Mouse (Mus musculus) cerebellum, adult 8-10 months (tissue): ENCODE measurements at regions not wholly inside any gene's neighbourhood (a gene's known extent, or its start where the extent isn't known, plus 50 kb on each side); places are given as distances from the start of the nearest gene placed in this dataset.

Experiments used
- DNase-seq: peaks from one replicate; pipeline ENCODE4 v3.0.0; 2022

DNA sequence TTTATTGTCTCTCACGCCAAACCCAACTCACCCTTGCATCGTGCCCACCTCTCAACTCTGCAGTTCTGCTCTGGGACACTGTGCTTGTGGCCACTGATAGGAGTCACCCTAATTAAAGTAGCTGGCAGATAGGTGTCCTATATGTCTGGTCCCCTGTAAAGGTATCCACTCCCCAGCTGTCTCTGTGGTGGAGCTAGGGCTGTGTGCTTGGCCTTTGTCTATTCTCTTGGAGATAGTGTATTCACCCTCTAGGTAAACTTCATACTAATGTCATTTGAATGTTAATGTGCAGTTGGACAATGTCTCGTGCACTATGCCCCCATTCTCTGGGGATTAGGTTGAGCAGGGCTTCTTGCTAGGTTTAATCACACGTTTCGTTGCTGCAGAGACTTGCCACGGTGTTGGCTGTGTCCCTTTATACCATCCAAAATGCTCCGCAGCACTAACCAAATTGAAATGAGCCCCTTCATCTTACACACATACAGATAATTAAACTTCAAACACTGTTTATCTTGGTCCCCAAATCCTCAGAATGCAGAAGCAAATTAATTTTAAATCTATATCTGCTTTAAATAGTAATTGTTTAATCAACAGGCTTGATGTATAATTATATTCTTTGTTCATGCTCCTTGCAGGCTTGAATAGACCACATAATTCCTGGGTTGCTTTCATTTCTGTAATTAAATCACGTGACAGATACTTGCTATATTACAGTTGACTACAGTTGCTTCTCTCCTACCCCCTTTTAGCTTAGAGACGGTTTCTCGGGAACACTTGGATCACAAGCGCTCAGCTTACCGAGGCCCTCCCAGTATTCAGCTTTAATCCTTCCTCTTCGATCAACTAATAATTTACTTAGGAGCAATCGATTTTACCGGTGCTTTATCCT lies 453.0 kb upstream of the Slc30a5 start:
- DNase-seq, result no peak

DNA sequence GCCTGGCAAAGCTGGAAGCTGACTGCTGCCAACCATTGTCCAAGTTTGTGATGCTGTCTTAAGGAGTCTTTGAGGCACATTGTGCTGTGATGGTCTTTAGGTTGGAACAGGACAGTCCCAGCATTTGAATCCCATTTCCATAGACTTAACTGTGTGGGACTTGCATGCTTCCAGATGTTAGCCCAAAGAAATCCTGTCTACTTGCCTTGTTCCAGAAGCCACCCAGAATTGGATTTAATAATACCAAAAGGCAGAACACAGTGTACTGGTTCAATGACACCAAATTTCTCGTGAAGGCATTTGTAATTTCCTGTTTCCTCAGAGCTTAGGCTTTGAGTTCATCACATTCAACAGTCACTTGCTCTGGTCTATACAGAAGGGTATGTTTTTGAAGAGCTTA lies 444.9 kb upstream of the Slc30a5 start:
- DNase-seq, result no peak

DNA sequence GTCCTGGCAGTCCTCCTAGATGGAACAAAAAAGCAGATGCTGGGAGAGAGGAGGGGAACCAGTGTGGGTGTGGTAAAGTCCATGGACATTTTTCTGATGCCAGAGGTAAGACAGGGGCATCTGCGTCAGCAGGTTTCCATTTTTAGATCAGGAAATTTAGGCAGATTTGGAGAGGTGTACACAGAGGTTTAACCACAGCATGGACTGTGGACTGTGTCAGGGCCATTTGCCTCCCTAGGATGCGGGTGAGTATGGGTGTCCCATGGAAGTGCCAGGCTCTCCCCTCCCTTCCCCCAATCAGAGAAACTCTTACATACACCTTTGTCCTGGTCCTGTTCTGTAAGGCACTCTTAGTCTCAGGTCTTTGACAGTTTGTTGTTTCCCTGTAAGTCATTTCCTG lies 443.5 kb upstream of the Slc30a5 start:
- no peak for DNase-seq

DNA sequence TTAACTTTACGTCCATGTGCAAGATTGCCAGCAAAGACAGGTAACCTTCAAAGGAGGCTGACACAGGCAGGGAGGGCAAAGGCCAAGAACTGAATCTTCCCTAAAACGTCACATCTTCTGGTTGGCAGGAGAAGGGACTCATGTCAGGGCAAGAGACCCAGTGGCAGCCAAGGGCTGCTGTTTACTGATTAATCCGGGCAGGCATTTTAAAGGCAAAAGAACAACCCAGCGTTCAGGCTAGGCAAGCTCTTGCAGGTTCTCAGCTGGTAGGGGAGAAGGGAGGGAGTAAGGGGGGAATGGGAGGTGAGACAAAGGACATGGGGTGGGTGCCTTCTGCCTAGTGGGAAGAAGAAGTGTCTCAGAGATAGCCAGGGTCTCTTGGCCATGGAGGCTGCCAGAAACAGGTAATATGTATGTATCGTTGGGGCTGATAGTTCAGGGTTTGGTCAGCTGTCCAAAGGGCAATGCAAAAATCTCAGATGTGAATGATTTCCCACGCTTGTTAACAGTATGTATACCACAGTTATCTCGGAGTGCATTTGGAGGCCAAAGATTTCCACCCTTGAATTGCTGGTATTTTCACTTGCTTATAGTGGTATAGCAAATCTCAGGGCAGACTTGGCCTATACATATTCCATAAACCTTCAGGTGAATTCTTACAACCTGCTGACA lies 441.4 kb upstream of the Slc30a5 start:
- DNase-seq, result no peak

DNA sequence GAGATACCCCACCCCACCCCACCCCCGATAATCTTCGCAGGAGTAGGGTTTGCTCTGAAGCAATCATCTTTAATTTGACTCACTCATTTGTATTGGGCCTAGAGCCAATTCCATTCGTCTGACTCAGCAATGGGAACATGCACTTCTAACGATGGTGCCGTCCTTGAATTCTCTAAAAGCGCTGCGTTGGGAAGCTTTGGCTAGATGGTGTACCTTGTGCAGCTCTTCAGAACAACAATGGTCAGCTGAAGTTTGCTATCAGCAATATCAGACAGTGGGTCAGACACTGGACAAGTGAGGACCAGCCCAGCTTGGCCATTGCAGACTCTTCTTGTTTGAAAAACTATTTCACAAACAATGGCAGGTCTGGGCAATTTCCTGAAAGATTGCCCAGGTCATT lies 440.1 kb upstream of the Slc30a5 start:
- no peak for DNase-seq

DNA sequence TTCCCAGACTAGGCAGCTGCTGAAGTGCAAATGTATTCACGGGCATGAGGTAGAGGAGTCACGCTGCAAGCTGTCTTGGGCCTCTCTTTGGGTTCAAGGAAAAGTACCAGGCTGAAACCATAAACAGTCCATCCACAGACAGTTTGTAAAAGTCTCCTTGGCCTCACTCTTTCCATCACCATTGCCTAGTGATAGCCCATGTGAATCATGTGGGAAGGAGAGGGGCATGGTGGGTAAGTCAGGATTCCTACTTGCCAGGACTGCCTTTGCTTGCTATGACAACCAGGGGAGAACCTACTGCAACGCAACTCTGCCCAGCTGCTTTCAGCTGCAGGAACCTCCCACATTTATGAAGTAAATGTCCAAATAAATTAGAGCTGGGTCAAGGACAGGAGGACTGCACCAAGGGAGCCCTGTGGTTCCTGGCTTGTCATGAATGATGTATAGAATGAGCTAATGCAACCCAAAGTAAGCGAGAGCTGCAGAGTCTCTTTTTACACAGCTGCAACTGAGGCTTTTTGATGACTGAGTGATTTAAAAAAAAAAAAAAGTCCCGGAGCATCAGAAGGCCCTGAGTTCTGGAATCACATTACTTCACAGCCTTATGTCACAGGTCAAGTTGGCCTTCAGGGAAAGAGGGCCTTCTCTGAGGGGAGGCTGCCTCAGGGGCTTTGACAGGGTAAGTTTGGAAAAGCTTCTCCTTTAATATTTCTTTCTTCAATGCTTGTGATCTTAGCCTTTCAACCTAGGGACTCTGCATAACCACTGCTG lies 420.7 kb upstream of the Slc30a5 start:
- no peak for DNase-seq

DNA sequence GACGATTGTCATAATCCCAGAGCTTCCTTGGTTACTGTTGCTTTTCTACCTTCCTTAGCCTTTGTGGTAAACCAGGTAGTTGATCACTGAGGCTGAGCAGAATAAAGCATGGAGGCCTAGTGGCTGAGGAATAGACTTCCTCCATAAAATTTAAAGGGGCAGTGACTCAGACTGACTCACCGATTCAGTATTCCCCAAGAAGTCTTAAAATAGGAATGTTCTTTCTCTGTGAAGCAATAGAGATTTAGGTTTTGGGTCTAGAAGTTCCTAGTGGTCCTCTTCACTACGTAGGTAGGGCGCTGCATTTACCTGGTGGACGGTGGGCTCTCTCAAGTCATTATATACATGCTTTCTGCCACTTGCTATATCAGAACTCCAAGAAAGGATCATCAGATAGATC lies 416.1 kb upstream of the Slc30a5 start:
- DNase-seq, result no peak

DNA sequence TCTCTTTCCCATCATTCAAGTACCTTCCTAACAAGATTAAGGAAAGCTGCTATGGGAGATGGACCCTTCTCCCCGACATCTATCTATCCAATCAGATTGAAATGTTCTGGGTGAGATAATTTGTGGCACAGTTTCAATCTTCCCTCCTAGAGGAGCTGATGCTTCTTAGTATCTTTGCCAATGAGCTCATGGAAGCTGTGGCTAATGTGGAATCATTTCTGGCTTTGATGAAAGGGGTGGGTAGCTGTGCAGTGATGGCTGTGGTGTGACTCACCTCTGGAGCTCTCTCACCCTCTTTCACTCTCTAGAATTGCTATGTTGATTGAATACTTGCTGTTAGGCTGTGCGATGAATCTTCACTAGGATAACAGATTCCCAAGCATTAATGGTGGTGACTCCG lies 411.1 kb upstream of the Slc30a5 start:
- DNase-seq, result no peak

DNA sequence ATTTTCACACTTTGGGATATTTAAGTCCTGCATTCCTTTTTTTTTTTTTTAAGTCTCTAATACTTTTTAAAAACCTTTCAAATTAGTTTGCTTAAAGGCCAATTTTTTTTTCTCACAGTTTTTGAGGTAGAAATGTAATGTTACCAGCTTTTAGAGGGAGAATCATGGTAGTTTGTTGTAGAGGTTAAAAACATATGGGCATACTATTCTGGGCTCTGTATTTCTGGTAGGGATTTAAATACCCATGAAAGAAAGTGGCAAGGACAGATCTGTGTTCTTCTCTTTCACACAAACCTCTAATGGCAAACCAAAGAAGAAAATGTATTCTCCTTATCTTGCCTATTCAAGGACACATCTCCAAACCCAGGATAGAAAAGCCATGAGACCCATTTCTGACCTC lies 405.6 kb upstream of the Slc30a5 start:
- no peak for DNase-seq

DNA sequence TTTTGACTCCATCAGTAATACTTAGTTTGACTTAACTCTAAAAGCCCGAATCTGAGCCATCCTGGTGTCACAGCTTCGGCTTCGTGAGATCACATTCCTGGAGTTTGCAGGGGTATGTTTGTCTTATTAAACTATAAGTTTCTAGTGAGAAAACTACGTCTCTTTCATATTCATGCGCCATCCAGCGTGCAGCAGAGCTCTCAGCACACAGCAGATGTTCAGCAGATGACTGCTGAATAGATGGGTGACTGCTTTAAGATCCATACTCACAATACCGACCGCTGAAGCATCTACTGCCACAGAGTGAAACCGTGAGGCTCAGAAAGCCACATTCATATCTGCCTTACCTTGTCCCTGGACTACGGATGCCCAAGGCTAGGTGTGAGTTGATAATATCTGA lies 403.8 kb upstream of the Slc30a5 start:
- DNase-seq, result no peak

DNA sequence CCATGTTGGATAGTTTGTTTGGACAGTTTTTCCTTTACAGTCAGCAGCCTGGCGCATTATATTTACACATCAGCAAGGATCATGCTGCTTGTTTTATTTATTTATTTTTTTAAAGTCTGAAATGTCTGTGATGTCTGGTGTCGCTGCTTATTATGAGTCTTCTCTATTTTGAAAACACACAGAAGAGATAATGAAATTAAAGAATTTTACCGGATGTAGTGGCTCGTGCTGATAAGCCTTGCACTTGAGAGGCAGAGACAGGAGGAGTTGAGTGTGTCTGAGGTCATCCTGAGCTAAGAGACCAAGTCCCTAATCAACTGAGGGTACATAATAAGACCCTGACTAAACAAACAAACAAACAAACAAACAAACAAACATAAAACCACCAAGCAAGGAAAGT lies 402.6 kb upstream of the Slc30a5 start:
- DNase-seq, result no peak

DNA sequence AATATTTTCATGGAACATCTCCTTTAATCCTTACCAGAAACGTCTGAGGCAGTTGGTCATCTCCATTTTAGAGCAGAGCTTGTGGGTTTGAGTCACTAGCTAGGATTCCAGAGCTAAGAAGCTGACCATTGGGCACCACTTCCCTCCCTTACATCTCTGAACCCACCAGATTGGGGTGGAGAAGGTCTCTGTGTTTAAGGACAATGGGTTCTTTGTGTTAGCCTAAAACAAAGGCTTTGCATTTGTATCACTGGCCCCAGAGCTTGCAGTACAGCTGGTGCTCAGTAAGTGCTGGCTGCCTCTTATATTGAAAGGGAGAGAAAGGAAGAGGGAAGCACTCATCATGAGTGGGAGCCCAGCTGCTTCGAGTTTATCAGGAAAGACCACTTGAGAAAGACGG lies 401.9 kb upstream of the Slc30a5 start:
- DNase-seq, result peak; percentile 23

DNA sequence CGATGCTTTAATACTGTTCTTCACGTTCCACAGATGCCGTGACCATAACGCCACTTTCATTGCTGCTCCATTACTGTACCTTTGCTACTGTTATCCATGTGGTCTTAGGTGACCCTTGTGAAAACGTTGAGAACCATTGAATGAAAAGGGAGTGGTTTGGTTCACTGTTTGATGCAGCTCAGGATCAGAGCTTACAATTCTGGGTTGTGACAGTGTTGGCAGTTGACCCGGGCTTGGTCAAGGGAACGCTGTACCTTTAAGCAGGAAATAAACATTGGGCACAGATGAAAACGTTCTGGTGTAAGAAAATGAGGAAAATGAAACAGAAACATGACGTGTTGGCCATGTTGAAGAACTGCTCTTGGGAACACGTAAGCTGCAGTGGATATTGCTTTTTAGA lies 401.3 kb upstream of the Slc30a5 start:
- DNase-seq, result peak; percentile 40

DNA sequence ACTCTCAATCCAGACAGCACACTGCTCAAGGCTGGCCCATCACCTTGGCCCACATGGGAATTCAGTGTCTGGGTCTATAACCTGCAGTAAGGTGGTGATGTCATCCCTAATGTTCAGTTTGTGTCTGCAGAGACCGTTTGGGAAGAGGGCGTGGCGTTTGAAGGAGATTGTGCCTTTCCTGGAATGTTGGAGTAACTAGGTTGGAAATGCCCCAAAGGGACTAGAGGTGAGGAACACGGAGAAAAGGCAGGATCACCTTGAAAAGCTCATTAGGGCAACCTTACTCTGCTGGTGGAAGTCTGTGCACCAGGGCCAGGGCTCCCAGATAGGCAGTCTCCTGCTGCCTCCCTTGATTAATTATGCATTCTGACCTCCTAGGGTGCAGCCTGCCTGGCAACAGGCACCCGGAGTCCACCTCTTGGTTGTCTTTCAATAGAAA lies 400.6 kb upstream of the Slc30a5 start:
- DNase-seq, result peak; percentile 83

DNA sequence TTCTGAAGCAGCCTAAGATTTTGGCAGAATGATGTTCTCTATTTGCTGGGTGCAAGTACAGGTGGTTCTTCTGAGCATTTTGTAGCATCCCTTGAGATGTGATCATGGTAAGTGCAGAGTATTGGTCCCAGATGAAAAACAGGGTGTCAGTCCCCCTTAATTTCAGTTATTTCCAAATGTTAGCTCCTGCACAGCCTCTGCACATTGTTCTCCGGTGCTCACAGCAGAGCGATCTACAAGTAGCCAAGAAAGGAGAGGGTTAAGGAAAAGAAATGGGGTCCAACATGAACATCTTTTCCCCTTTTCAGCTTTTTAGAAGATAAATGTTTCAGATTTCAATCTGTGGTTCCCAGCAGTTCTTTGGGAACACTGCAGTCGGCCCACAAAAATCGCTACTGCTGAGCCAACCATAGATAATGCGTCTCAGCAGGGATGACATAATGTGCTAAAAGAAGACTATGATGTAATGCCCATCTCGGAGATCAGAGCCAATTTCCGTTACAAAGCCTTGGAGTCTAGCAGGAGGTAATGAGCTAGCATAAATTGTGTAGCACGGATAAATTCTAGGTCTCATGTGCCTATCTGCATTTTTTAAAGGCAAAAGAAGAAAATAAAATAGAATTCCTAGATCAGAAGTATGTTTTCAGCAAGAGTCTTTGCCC lies 400.1 kb upstream of the Slc30a5 start:
- DNase-seq, result peak; percentile 83

DNA sequence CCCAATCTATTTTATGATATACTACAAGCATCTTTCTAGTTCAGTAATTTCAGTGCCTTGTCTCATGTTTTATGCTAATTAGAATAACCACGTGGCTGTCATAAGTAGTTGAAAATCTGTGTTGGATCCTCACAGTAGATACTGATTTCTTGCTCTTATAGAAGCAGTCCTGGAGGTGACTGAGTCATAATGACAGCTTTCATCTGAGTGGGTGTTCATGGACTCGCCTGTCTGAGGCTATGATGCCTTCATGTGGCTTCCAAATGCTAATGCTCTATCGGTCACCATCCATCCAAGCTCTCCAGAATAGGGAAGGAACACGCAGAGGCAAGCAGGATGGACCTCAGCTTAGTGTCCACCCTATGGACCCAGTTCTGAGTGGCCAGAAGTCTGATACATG lies 396.6 kb upstream of the Slc30a5 start:
- DNase-seq, result no peak

DNA sequence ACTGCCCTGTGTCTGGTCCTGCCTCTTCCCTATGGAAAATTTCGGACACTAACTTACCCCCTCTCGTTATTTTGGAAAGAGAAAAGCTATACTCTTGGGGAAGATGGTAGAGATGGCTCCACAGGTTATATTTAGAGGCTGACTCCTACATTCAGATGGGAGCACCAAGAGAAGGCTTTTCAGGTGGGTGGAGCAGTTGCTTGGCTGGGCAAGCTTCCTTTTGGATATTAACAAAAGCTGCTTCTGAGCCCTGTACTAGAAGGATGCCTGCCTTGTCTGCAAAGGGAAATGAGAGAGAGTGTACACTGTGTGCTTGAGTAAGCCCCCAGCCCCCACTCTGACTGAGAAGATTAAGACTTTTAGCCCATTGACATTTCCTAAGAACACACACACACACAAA lies 392.1 kb upstream of the Slc30a5 start:
- no peak for DNase-seq

DNA sequence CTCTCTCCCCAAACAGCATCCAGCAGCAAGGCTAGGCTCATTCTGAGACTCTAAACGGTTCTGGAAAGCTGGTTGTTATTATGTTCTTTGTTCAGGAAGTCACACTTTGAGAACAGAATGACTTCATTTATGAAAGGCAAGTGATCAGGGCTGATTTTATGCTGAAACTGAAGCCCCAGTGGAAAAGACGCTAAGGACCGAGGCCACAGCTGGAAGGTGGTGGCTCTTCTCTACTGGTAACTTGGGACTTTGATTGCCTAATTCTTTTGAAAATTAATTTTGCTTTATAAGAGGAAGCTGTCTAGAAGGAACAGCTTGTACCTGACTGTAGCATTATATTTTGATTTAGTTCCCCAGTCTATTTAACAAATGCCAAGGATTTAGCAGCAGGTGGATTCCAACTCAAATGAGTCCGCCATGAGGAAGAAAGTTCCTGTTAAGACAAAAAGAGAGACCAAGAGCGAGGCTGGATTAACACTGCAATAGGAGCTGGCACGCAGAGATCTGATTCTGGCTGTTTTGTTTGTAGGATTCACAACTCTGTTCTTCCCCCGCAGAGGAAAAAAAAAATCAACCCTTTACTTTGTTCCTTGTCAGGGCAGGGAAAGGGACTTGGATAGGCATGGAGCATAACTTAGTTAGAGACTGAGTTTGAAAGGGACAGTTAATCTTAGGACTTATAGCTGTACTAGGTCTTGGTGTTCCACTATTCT lies 388.3 kb upstream of the Slc30a5 start:
- DNase-seq, result no peak

DNA sequence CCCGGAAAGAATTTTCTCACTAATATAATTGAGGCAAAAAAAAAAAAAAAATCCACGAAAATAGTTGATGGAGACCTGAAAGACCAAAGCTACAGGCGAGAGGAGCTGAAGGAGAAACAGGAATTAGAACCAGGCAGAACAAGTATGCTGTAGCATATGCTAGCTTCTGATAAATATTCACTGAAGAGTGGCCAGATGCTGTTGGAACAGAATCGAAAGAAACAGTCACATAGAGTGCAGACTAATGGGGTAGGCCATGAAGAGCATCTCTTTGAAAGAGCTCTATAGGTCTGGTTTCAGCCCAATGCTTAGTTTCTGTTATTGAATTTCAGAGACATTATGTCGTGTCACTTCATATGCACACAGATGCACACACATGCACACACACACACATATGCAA lies 386.3 kb upstream of the Slc30a5 start:
- no peak for DNase-seq

DNA sequence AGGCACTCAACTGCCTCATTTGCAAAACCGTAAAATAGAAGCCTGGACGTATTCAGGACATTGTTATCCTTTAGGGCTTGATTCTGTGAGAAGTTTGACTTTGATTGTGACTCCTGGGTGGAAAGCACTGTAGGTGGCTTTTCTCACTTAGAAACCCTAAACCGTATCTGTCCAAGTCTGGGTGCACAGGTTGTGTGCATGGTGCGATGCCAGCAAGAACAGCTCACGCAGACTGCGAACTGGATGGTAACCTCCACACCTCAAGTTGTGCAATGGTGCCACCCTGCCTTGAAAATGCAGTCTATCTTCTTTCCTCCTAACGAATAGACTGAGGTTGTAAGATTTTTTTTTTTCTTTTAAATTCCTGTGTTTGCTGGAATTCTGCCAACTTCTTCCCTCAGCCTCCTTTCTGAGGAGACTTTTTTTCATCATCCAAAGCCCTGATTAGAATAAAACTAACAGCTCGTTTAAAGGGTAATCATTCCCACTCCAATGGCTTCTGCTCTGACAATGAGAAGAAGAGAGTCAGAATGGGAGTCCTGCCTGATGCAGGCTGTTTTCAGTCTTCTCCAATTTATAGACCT lies 383.8 kb upstream of the Slc30a5 start:
- no peak for DNase-seq

DNA sequence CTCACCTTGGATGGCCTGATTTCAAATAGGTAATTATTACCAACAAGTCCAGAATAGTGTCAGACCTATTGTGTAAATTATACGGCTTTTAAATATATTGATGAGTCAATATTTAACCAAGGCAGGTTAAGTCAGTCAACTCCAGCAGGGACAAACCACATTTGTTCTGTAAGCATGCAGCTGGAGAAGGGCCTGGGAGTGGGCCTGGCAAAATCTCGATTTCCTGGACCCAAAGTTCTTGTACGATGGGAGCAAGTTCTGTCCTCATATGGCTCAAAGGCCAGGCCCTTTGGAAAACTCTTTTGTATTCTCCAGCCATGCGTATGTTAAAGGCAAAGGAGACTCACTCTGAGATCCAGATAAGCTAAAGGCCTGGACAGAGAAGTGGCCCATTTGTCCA lies 383.2 kb upstream of the Slc30a5 start:
- no peak for DNase-seq

DNA sequence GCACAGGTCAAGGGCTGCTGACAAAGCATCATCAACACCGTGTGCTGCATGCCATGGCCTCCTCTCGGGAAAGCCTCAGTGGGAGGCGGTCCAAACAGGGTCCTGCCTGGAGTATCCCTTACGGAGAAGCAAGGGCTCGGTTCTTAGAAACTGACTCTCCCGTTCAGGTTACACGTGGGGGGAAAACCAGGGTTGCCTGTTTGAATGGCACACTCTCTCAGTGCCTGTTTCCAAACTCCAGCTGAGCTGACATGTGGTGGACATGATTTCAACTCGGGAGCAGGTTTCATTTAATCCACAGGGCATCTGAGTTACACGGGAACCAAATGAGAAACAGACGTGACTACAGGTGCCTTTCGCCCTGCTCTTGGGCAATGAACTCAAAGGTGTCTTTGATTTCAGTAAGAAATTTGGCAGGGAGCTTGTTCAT lies 382.6 kb upstream of the Slc30a5 start:
- DNase-seq, result peak; percentile 63
